Mouse (Mus musculus): ENCODE data around the gene Mmadhc.

Gene Mmadhc

DNA sequence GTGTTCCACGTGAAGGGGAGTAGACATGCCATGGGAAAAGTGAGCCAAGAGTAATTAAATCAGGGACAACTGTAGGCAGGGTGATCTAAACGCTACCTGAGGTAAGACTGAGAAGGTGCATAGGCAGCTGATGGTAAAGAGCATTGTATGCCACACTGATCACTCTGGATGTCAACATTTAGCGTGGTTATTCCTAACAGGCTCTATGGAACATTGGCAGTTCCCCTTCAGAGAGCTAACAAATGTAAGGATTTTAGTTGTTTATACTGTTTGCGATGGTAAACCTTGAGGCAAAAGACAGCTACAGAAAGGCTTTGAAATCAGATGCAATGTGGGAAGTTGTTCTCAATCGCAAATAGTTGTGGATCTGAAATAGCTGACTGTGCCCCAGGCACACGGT lies 32.5 kb downstream of the Mmadhc start:
- DNase-seq: no peak

DNA sequence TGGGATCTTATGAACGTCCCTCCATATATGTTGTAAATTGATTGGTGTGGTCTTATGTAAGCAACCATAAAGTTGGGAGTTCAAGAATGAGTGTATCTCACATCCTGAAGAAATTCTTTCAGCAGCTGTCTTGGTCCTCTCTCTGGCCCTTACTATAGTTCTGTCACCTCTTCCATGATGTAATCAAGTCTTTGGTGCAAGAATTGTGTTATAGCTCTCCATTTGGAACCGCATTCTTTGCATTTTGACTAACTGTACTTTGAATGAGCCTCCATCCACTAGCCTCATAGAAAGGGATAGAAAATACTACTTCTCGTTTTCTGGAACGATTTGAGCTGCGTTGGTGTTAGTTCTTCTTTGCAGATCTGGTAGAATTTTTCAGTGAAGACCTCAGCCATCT lies 41.6 kb downstream of the Mmadhc start:
- DNase-seq: no peak

DNA sequence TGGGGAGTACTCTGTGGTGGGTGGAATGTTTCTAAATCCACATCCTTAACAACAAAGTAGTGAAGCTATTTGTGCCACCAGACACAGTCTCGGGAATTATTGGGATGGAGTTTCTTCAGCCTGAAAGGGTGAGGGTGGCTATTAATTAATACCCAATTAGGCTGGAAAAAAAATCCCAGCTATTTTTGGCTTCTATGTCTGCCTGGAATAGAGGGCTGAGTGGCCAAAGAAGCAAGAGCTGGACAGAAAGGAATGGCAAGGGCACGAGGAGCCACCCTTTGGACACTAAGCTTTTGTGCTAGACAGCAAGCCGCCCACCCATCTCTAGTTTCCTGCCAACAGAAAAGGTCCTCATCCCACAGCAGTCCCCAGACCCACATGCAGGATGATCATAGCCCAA lies 48.0 kb downstream of the Mmadhc start:
- no peak for DNase-seq

DNA sequence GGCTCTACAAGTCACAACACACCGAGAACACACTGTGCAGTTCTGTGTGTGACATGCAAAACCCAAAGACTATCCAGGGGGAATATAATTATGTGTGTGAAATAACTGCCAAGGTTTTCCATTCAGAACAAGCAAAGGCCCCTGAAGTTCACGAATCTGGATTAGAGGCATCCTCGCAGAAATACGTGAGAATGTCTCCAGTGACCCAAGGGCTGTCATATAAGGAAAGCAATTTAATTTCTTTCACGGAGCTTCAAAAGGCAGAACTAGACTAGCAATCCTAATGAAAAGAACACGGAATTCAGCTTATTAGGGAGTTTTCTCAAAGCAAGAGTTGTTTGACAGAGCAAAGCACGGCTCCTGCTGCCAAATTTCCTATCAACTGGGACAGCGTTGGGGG lies 63.1 kb downstream of the Mmadhc start:
- DNase-seq: no peak

All from kidney, postnatal 25 days (tissue).